Mouse (Mus musculus): ENCODE measurements around the gene Tnfrsf21. TPM values are rescaled to one million over a fixed set of nuclear protein-coding genes. Genes with fewer than 3 reads are reported as not detected.

Tnfrsf21 gene
- polyA plus RNA-seq, 1 experiment from 2014 or later, result 29.4 TPM

Other genes starting within 250 kb of the Tnfrsf21 start
- gene Cd2ap, start 139.9 kb upstream of the Tnfrsf21 start, polyA plus RNA-seq (2014; fragmentation: Nextera tagmentation; extraction: Ambion mirVana), result 10.7 and 12.9 TPM in 2 replicates